Mouse (Mus musculus): ENCODE measurements around the gene Plac1. TPM values are rescaled to one million over a fixed set of nuclear protein-coding genes. Genes with fewer than 3 reads are reported as not detected.

Plac1 gene
- polyA plus RNA-seq, 1 experiment from 2014 or later, result 0.75 TPM

DNA sequence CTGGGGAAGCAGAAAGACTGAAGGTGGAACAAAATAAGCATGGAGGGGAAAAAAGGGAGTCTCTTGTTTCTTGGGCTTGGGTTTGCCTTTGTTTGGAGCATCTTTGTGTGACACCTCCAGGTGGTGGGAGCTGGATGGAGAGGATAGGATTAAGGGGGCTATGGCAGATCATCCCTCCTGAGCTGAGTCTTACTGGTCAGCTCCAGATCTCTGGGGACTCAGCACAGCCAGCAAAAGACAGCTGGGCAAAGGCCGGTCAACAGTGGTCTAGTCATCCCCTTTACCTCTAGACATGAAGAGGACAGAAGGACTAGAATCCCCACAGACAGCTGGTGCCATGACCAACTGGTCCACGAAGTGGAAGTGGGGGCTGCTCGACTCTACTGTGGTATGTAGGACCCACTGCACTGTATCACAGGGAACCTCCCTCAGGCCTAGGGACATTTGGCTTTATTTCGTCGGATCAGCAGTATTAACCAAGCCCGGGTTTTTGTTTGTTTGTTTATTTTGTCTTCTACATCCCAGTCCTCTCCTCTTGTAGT, 113.3 kb downstream of the Plac1 start:
- H3K27ac ChIP-seq (replicated peaks), result no peak overlapping the region
- H3K4me3 ChIP-seq, result no peak overlapping the region
- 0 out of 2 replicates have a peak, but pooled peaks cover 6% of the 10 kb centered on the region for H3K4me1 ChIP-seq (replicated peaks)
- WGBS, result 83% methylated on average over 6 of the region's 6 CpGs
- H3K9ac ChIP-seq, result no peak overlapping the region
- ATAC-seq (ENCODE audit: low read depth), result no peak
- H3K4me2 ChIP-seq, result no peak overlapping the region
- no peaks in the 10 kb centered on the region for H3K9me3 ChIP-seq
- no peaks in the 10 kb centered on the region for H3K27me3 ChIP-seq
- H3K36me3 ChIP-seq, result no peaks in the 10 kb centered on the region

DNA sequence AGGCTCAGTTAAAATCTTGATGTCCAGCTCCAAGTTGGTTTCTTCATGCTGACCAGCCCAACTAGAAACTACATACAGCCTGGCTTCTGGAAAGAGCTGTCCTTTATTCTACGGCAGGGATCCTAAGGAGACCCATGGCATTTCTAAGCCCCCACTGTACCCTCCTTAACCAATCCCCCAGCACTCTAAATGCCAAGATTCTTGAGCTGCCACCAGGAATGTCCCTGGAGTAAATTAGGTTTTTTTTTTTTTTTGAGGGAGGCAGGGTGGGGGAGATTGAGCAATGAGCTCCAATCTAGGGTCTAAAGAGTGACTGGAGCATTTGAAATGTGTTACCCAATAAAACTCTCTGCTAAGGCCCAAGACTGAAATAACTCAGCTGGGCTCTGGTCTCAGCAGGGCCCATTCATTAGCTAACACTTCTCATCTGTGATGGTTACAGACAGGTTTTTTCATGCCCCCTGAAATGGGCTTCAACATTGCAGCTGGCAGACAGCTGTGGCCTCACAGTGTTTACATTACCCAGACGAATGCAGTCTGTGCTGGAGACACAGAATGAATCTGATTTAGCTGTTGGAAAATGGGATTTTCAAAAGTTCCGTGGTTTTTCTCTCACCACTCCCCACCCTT, 114.0 kb downstream of the Plac1 start:
- peak; percentile 47; the same call in 1 of the 2 replicates for ATAC-seq (ENCODE audit: low read depth)
- WGBS, result 39% methylated on average over 3 of the region's 3 CpGs
- Histone ChIP-seq H3K9me3 (no peaks in the 10 kb centered on the region), H3K36me3 (no peaks in the 10 kb centered on the region), H3K4me3 (no peak overlapping the region), H3K4me1 (replicated peaks) (0 out of 2 replicates have a peak, but pooled peaks cover 6% of the 10 kb centered on the region), H3K27me3 (no peaks in the 10 kb centered on the region), H3K9ac (no peak overlapping the region), H3K27ac (replicated peaks) (no peak overlapping the region), H3K4me2 (no peak overlapping the region)

DNA sequence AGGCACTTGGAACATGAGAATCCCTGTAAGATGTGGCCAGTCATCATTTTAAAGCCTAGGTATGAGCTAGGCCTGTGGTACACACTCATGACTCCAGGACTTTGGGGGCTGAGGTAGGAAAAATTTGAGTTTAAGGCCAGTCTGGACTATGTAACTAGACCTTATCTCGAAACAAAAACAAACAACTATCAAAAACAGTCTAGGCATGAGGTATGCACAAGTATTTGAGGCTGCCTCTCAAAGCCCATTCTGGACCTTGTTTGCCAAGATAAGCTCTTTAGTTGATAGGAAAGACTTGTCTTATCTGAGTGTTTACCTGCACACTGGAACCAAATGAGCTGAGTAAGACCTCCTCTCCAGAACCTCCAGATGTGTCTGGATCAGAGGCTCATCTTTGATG, 116.3 kb downstream of the Plac1 start:
- Histone ChIP-seq H3K27ac (replicated peaks) (no peak overlapping the region), H3K4me2 (no peak overlapping the region), H3K4me1 (replicated peaks) (0 out of 2 replicates have a peak, but pooled peaks cover 6% of the 10 kb centered on the region), H3K4me3 (no peak overlapping the region), H3K9me3 (no peaks in the 10 kb centered on the region), H3K27me3 (no peaks in the 10 kb centered on the region), H3K9ac (no peak overlapping the region), H3K36me3 (no peaks in the 10 kb centered on the region)
- ATAC-seq (ENCODE audit: low read depth), result no peak
- WGBS, result 72% methylated on average over 1 of the region's 1 CpGs

DNA sequence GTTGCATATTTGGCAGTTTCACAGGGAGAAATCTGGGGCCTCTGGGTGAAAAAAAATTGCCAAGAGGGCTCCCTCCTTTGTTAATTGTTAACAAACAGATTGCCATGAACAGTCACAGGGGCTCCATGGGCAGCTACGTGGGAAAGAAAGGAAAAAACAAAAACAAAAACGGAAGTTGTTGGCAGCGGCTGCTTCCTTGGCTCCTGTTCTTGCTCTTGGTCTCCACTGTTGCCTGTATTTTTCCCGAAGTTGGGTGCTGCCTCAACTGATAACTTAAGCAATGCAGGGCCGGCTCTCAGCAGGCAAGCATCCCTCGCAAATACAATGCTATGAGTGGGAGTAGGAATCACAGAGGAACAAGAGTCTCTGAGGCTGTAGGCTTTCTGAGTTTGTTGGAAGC, 121.3 kb downstream of the Plac1 start:
- no peaks in the 10 kb centered on the region for H3K9me3 ChIP-seq
- H3K4me3 ChIP-seq, result no peak overlapping the region
- ATAC-seq (ENCODE audit: low read depth), result no peak
- H3K27me3 ChIP-seq, result no peaks in the 10 kb centered on the region
- 68% methylated on average over 6 of the region's 6 CpGs for WGBS
- H3K4me2 ChIP-seq, result no peak overlapping the region
- H3K36me3 ChIP-seq, result no peaks in the 10 kb centered on the region
- no peak overlapping the region for H3K27ac ChIP-seq (replicated peaks)
- H3K4me1 ChIP-seq (replicated peaks), result no peaks in the 10 kb centered on the region
- H3K9ac ChIP-seq, result no peak overlapping the region

DNA sequence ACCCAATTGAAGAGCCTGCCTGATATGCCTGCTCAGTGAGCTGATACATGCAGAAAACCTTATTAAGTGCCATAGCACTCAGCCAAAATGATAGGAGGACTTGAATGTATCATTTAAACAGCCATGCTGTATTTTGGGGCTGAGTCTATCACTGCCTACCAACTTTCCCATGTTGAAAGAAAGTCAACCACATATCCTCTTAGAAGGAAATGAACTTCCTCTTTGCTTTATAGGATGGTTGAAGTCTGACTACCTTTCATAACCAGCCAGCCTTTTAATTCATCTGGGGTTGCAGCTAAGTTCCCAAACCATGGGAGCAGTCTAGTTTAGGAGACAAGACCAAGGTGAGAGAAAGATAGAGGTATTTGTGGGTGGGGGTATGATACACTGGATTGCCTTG, 121.9 kb downstream of the Plac1 start:
- H3K4me2 ChIP-seq, result no peak overlapping the region
- no peaks in the 10 kb centered on the region for H3K36me3 ChIP-seq
- H3K9ac ChIP-seq, result no peak overlapping the region
- no peaks in the 10 kb centered on the region for H3K27me3 ChIP-seq
- H3K4me3 ChIP-seq, result no peak overlapping the region
- ATAC-seq (ENCODE audit: low read depth), result no peak
- H3K9me3 ChIP-seq, result no peaks in the 10 kb centered on the region
- no peak overlapping the region for H3K27ac ChIP-seq (replicated peaks)
- H3K4me1 ChIP-seq (replicated peaks), result no peaks in the 10 kb centered on the region

DNA sequence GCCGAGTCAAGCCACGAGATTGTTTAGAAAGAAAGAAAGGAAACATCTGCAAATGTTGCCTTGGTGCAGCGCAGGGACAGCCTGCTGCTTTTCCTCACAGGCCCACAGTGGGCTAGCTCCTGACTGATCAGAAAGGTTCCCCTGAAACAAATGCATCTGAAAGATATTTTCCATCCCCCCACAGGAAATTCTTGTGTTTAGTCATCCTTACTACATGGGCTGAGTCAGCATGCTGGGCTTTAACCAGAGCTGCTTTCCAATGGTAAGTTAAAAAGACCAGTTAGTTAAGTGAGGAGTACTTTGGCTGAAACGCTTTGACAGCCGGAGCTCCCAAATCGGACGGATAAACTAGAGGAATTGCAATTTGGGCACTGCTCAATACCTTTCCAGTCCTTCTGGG, 124.9 kb downstream of the Plac1 start:
- Histone ChIP-seq H3K9me3 (no peaks in the 10 kb centered on the region), H3K4me2 (no peak overlapping the region), H3K9ac (no peak overlapping the region), H3K4me3 (no peak overlapping the region), H3K36me3 (no peaks in the 10 kb centered on the region), H3K27ac (replicated peaks) (no peak overlapping the region), H3K27me3 (no peaks in the 10 kb centered on the region), H3K4me1 (replicated peaks) (no peaks in the 10 kb centered on the region)
- WGBS, result 70% methylated on average over 7 of the region's 7 CpGs
- no peak for ATAC-seq (ENCODE audit: low read depth)

DNA sequence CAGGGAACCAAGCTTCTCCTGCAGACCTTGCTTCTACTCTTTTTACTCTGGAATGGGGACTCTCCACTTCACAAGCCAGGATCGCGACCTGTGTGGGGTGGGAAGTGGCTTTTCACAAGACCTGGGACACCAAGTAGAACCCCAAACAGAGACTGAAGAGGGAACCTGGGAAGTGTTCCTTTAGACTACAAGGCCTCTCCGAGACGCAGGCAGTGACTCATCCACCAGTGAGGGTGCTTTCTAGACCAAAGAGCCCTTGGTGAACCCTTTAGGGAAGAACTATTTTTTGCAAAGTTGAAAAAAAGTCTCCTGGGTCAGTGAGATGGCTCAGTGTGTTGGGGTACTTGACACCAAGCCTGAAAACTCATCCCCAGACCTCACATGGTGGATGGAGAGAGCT, 129.8 kb downstream of the Plac1 start:
- ATAC-seq (ENCODE audit: low read depth), result no peak
- no peak overlapping the region for H3K4me3 ChIP-seq
- H3K4me2 ChIP-seq, result no peak overlapping the region
- H3K36me3 ChIP-seq, result no peaks in the 10 kb centered on the region
- H3K4me1 ChIP-seq (replicated peaks), result no peaks in the 10 kb centered on the region
- WGBS, result 94% methylated on average over 4 of the region's 4 CpGs
- H3K9me3 ChIP-seq, result no peaks in the 10 kb centered on the region
- H3K9ac ChIP-seq, result no peak overlapping the region
- H3K27me3 ChIP-seq, result no peaks in the 10 kb centered on the region
- no peak overlapping the region for H3K27ac ChIP-seq (replicated peaks)

DNA sequence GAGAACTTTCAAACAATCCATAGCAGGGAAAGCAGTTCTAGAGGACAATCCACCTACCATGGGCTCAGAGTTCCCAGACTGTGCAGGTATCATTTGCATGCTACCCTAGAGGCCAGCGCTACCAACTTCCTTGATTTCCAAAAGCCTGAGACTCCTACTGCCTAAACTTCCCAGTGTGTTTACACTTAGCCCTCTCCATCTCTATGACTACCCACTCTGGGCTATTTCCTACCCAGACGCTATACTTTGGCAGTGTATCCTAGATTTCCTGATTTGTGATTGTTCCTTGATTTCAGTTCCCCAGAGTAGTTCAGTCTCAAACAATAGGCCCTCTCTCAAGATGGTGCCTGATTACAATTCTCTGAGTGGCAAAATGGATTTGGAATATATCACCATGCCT, 132.8 kb downstream of the Plac1 start:
- Histone ChIP-seq H3K4me3 (no peak overlapping the region), H3K27me3 (no peaks in the 10 kb centered on the region), H3K27ac (replicated peaks) (no peak overlapping the region), H3K4me1 (replicated peaks) (no peaks in the 10 kb centered on the region), H3K9ac (no peak overlapping the region), H3K9me3 (no peaks in the 10 kb centered on the region), H3K4me2 (no peak overlapping the region), H3K36me3 (no peaks in the 10 kb centered on the region)
- no peak for ATAC-seq (ENCODE audit: low read depth)
- WGBS, result 77% methylated on average over 2 of the region's 2 CpGs

DNA sequence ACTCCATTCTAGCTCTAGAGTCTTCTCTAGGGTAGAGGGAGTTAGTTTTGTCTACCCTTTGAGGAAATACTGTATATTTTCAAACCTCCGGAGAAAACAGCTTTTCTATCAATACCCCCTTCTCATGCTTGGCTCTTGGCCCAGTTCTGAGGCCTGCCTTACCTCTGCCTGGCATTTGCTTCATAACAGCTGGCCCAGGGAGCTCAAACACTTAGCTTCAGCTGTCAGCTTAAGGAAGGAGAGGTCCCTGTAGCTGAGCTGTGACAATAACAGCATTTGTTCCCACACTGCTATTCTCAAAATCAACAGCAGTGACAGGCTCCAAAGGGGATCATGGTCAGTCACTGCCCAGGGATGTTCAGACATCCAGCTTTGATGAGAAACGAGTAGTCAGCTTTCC, 138.7 kb downstream of the Plac1 start:
- Histone ChIP-seq H3K9ac (no peak overlapping the region), H3K4me2 (no peak overlapping the region), H3K36me3 (no peaks in the 10 kb centered on the region), H3K4me3 (no peak overlapping the region), H3K27ac (replicated peaks) (no peak overlapping the region), H3K4me1 (replicated peaks) (no peaks in the 10 kb centered on the region), H3K27me3 (no peaks in the 10 kb centered on the region), H3K9me3 (no peaks in the 10 kb centered on the region)
- WGBS, result 53% methylated on average over 2 of the region's 2 CpGs
- ATAC-seq (ENCODE audit: low read depth), result no peak

DNA sequence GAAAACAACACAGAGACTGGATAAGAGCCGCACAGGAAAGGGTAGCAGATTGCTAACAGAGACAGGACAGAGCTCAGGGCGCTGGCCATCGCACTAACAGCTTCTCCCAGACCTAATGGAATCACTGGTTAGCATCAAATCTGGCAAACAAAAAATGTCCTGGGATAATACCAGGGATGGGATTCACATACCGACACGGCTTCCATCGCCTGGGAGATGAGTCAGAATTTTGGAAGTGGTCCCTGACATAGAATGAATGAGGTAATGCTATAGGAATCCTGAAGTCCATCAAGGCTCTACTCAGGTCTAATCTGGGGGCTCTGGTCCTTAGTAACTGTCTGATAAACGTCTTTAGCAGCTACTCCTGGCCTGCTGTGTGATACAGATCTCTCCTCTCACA, 140.0 kb downstream of the Plac1 start:
- no peaks in the 10 kb centered on the region for H3K4me1 ChIP-seq (replicated peaks)
- H3K4me3 ChIP-seq, result no peak overlapping the region
- H3K27ac ChIP-seq (replicated peaks), result no peak overlapping the region
- no peaks in the 10 kb centered on the region for H3K9me3 ChIP-seq
- no peak for ATAC-seq (ENCODE audit: low read depth)
- H3K27me3 ChIP-seq, result no peaks in the 10 kb centered on the region
- H3K4me2 ChIP-seq, result no peak overlapping the region
- WGBS, result 65% methylated on average over 7 of the region's 7 CpGs
- no peaks in the 10 kb centered on the region for H3K36me3 ChIP-seq
- no peak overlapping the region for H3K9ac ChIP-seq

DNA sequence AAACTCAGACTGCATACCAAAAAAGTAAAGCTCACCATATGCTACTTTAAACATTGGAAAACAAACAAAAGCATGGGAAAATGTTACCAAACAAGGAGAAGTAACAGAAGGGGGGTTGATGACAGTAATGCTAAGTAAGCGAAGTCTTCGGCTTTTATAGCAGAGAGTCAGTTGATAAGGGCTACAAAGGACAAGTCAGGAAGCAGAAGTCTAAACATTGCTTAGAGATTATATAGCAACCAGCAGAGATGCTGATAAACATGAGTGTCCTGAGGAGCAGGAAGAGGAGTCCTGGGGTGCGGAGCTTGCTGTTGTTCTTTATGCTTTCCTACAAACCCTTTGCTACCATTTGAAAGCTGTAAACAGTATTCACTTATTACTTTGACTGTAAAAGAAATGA, 140.6 kb downstream of the Plac1 start:
- Histone ChIP-seq H3K4me1 (replicated peaks) (no peaks in the 10 kb centered on the region), H3K4me3 (no peak overlapping the region), H3K4me2 (no peak overlapping the region), H3K9me3 (no peaks in the 10 kb centered on the region), H3K27me3 (no peaks in the 10 kb centered on the region), H3K27ac (replicated peaks) (no peak overlapping the region), H3K36me3 (no peaks in the 10 kb centered on the region), H3K9ac (no peak overlapping the region)
- ATAC-seq (ENCODE audit: low read depth), result no peak
- WGBS, result 85% methylated on average over 3 of the region's 3 CpGs

DNA sequence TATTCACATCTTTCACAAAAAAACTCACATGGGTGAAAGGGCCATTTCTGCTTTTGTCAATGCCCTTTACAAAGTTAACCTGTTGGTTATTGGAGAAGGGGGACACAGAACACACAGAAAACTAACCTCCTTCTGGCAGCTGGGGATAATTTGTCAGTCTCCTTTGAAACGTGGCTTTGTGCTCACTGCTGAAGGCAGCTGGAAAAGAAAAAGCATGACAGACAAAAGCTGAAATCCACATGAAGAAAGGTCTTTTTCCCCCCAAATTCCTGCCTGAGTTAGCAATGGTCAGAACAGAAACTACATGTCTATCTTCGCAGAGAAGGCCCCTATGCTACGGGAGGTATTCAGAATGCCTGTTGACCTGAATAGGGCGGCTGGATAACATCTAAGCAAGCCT, 141.6 kb downstream of the Plac1 start:
- Histone ChIP-seq H3K9ac (no peak overlapping the region), H3K4me2 (no peak overlapping the region), H3K27me3 (no peaks in the 10 kb centered on the region), H3K27ac (replicated peaks) (no peak overlapping the region), H3K4me1 (replicated peaks) (no peaks in the 10 kb centered on the region), H3K4me3 (no peak overlapping the region), H3K36me3 (no peaks in the 10 kb centered on the region), H3K9me3 (no peaks in the 10 kb centered on the region)
- ATAC-seq (ENCODE audit: low read depth), result no peak
- WGBS, result 36% methylated on average over 4 of the region's 4 CpGs

DNA sequence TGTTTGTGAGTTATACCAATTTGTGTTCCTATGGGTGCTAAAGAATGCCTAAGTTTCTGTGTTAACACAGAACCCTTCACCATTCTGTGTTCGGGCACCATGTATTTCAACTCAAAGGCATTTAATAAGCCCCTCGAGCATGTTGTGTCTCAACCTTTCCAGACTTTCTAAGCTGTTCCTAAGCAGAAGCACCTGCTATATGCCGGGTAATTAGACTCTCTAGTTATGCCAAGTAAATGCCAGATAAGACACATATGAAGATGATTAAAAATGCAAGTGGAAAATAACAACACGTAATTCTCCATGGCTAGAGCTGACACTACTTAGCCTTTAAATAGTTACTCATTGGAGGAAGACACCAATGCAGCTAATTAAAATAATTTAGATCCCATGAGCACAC, 142.1 kb downstream of the Plac1 start:
- ATAC-seq (ENCODE audit: low read depth), result no peak
- Histone ChIP-seq H3K4me1 (replicated peaks) (no peaks in the 10 kb centered on the region), H3K27me3 (no peaks in the 10 kb centered on the region), H3K4me3 (no peak overlapping the region), H3K9me3 (no peaks in the 10 kb centered on the region), H3K27ac (replicated peaks) (no peak overlapping the region), H3K4me2 (no peak overlapping the region), H3K9ac (no peak overlapping the region), H3K36me3 (no peaks in the 10 kb centered on the region)
- 59% methylated on average over 4 of the region's 4 CpGs for WGBS
